Mouse (Mus musculus) limb, embryonic 11.5 days (tissue): ENCODE results near the gene Schip1. TPM values are rescaled to one million over a fixed set of nuclear protein-coding genes. Genes with fewer than 3 reads are reported as not detected.

Experiments
- ATAC-seq: fragments of 200-750 bp; cut with Nextera tagmentation; 2 replicates; pipeline ENCODE4 v1.8.0; 2017; ENCODE audit warnings: low read depth; ENCODE audit not compliant: insufficient number of reproducible peaks, low FRiP score, low TSS enrichment
- DNase-seq: peaks from one replicate; pipeline ENCODE4 v3.0.0-alpha.2; 2015; ENCODE audit warnings: low spot score
- H3K27ac ChIP-seq: fragments of 300-500 bp; sonication (generic); replicated peaks from 2 replicates; pipeline ENCODE4 v1.5.1; 2014; ENCODE audit warnings: low read depth, mild to moderate bottlenecking, low read length
- H3K27me3 ChIP-seq: fragments of 300-500 bp; sonication (generic); 2 replicates; pipeline ENCODE4 v1.6.1; 2014; ENCODE audit warnings: mild to moderate bottlenecking, low read length, mixed read lengths; ENCODE audit not compliant: control insufficient read depth, insufficient read depth
- H3K36me3 ChIP-seq: fragments of 300-500 bp; sonication (generic); 2 replicates; pipeline ENCODE4 v1.6.1; 2014; ENCODE audit warnings: mild to moderate bottlenecking, low read length, moderate library complexity, mixed read lengths; ENCODE audit not compliant: control insufficient read depth, insufficient read depth
- H3K4me1 ChIP-seq: fragments of 300-500 bp; sonication (generic); 2 replicates; pipeline ENCODE4 v1.6.1; 2014; ENCODE audit warnings: low read length, mixed read lengths; ENCODE audit not compliant: control insufficient read depth, insufficient read depth
- H3K4me2 ChIP-seq: fragments of 300-500 bp; sonication (generic); 2 replicates; pipeline ENCODE4 v1.6.1; 2014; ENCODE audit warnings: low read depth, mild to moderate bottlenecking, moderate library complexity; ENCODE audit not compliant: severe bottlenecking
- H3K4me3 ChIP-seq: fragments of 300-500 bp; sonication (generic); 2 replicates; pipeline ENCODE4 v1.5.1; 2014; ENCODE audit warnings: low read depth, low read length
- H3K9ac ChIP-seq: fragments of 300-500 bp; sonication (generic); 2 replicates; pipeline ENCODE4 v1.6.1; 2014; ENCODE audit warnings: mild to moderate bottlenecking, low read length
- H3K9me3 ChIP-seq: fragments of 300-500 bp; sonication (generic); 2 replicates; pipeline ENCODE4 v1.6.1; 2016; ENCODE audit warnings: low read length; ENCODE audit not compliant: control insufficient read depth
- WGBS: fragments of 180-500 bp; shearing (Covaris S2); extraction: QIAGEN DNeasy Blood & Tissue Kit; methylation state at CpG from one replicate; pipeline ENCODE4 v1.1.7; 2014; 5-methylcytosine and 5-hydroxymethylcytosine counted together
- polyA plus RNA-seq: library from polyadenylated mRNA; unstranded; fragments of >200 nt; fragmentation: Nextera tagmentation; extraction: Ambion mirVana; gene quantifications from 2 replicates; pipeline ENCODE4 v1.2.1, GENCODE M21; 2014

The Schip1 gene
- polyA plus RNA-seq, 1 experiment from 2014 or later = 34.9 TPM

- DNase-seq (no peak), ATAC-seq (no peak)
- H3K9me3 ChIP-seq = no peaks in the 10 kb centered on the region; the same call in 1 of the 2 replicates
- H3K36me3 ChIP-seq = no peaks in the 10 kb centered on the region
- 0 out of 2 replicates have a peak, but pooled peaks cover 4% of the 10 kb centered on the region for H3K4me1 ChIP-seq
- no peaks in the 10 kb centered on the region for H3K27me3 ChIP-seq
- H3K4me3 ChIP-seq = no peak overlapping the region
- WGBS = 72% methylated on average over 3 of the region's 3 CpGs
- no peak overlapping the region for H3K9ac ChIP-seq
- no peak overlapping the region for H3K4me2 ChIP-seq
- no peak overlapping the region for H3K27ac ChIP-seq
These were observed 471.5 kb downstream of the Schip1 start for GRCm38 (mm10) chr3:68536071-68536470.

- Histone ChIP-seq H3K4me1 (no peaks in the 10 kb centered on the region), H3K36me3 (no peaks in the 10 kb centered on the region), H3K4me3 (no peak overlapping the region), H3K27ac (no peak overlapping the region), H3K9ac (no peak overlapping the region), H3K27me3 (no peaks in the 10 kb centered on the region), H3K9me3 (no peaks in the 10 kb centered on the region; the same call in 1 of the 2 replicates), H3K4me2 (no peak overlapping the region)
- ATAC-seq (no peak), DNase-seq (no peak)
- 90% methylated on average over 8 of the region's 8 CpGs for WGBS
These were observed 477.1 kb downstream of the Schip1 start for GRCm38 (mm10) chr3:68541688-68542087.

GRCm38 (mm10) chr3:68542944-68543501 is 478.4 kb downstream of the Schip1 start:
- Histone ChIP-seq H3K4me3 (peak overlapping the region; percentile 15; the same call in 1 of the 2 replicates), H3K4me1 (no peaks in the 10 kb centered on the region), H3K27me3 (no peaks in the 10 kb centered on the region), H3K9me3 (no peaks in the 10 kb centered on the region), H3K36me3 (no peaks in the 10 kb centered on the region), H3K4me2 (peak overlapping the region; percentile 28; the same call in 1 of the 2 replicates), H3K9ac (no peak overlapping the region), H3K27ac (no peak overlapping the region)
- ATAC-seq (peak; percentile 57; the same call in 1 of the 2 replicates), DNase-seq (peak; percentile 59)
- WGBS = 2% methylated on average over 7 of the region's 7 CpGs

GRCm38 (mm10) chr3:68544811-68545210 is 480.2 kb downstream of the Schip1 start:
- no peaks in the 10 kb centered on the region for H3K36me3 ChIP-seq
- H3K27ac ChIP-seq = no peak overlapping the region
- H3K4me1 ChIP-seq = no peaks in the 10 kb centered on the region
- H3K4me2 ChIP-seq = no peak overlapping the region
- no peaks in the 10 kb centered on the region for H3K9me3 ChIP-seq
- DNase-seq (no peak), ATAC-seq (no peak)
- H3K9ac ChIP-seq = no peak overlapping the region
- H3K27me3 ChIP-seq = no peaks in the 10 kb centered on the region
- 78% methylated on average over 7 of the region's 7 CpGs for WGBS
- H3K4me3 ChIP-seq = no peak overlapping the region

DNA sequence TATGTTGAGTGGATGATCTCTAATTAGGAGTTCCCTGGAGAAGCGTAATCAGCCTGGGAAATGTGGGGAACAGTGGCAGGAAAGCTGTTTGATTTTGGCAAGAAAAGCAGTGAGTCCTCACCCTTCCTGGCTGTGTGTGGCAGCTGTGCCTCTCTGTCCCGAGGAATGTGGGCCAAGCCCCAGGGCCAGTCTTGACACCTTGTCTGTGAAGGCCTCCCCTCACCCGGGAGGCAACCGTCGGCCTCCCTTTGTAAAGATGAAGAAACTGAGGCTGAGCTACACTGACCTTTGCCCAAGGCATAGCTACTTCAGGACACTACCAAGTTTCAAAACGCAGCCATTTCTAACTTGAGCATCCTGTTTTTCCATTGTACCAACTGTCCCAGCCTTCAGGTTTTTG is 481.3 kb downstream of the Schip1 start:
- H3K9me3 ChIP-seq = no peaks in the 10 kb centered on the region
- H3K27ac ChIP-seq = no peak overlapping the region
- DNase-seq (no peak), ATAC-seq (no peak)
- no peak overlapping the region; the same call in 1 of the 2 replicates for H3K4me2 ChIP-seq
- 0 out of 2 replicates have a peak, but pooled peaks cover 2% of the 10 kb centered on the region for H3K4me1 ChIP-seq
- H3K36me3 ChIP-seq = no peaks in the 10 kb centered on the region
- H3K9ac ChIP-seq = no peak overlapping the region
- 57% methylated on average over 6 of the region's 6 CpGs for WGBS
- no peak overlapping the region for H3K4me3 ChIP-seq
- H3K27me3 ChIP-seq = no peaks in the 10 kb centered on the region

GRCm38 (mm10) chr3:68555087-68555662 is 490.6 kb downstream of the Schip1 start:
- H3K4me1 ChIP-seq = 0 out of 2 replicates have a peak, but pooled peaks cover 2% of the 10 kb centered on the region
- H3K4me2 ChIP-seq = no peak overlapping the region
- DNase-seq (no peak), ATAC-seq (no peak)
- H3K9ac ChIP-seq = no peak overlapping the region
- H3K4me3 ChIP-seq = no peak overlapping the region
- no peak overlapping the region for H3K27ac ChIP-seq
- H3K9me3 ChIP-seq = no peaks in the 10 kb centered on the region
- no peaks in the 10 kb centered on the region for H3K36me3 ChIP-seq
- H3K27me3 ChIP-seq = no peaks in the 10 kb centered on the region
- WGBS = 85% methylated on average over 4 of the region's 4 CpGs

DNA sequence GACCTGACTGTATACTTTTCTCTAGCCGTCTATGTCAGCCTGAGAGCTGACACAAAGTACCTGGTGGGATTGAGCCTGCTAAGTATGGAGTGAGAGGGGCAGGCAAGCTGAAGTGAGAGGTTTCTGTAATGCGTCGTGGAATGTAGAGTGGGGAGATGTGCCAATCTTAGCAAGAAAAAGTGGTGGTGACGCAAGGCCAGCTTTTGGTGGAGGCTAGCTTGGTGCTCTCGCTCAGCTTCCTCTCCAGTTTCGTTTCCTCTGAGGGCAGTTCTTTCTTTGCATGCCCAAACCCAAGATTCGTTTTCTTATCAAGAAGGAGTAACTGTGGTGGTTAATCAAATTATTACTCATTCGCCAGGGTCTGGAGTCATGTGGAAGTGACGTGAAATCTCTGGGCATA is 492.3 kb downstream of the Schip1 start:
- DNase-seq (no peak), ATAC-seq (no peak)
- H3K4me3 ChIP-seq = no peak overlapping the region
- no peak overlapping the region for H3K27ac ChIP-seq
- H3K9ac ChIP-seq = no peak overlapping the region
- no peak overlapping the region for H3K4me2 ChIP-seq
- H3K36me3 ChIP-seq = no peaks in the 10 kb centered on the region
- WGBS = 91% methylated on average over 9 of the region's 9 CpGs
- H3K27me3 ChIP-seq = no peaks in the 10 kb centered on the region
- no peaks in the 10 kb centered on the region for H3K4me1 ChIP-seq
- H3K9me3 ChIP-seq = no peaks in the 10 kb centered on the region

DNA sequence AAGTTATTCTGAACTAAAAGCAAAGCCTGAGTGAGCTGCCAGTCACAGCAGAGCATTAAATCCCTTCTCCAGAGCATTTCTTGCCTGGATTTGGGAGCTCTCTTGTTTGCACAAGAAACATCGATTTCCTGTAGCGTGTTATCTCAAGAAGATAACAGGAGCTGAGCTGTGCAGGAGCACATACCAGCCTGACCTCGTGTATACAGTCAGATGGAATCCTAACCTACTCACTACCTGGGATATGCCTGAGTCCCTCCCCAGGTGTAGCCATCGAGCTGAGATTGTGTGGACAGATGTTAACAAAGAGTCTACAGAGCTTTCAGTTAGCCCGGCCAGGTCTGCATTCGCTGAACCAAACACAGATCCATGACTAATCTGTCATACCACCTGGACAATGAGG is 494.1 kb downstream of the Schip1 start:
- WGBS = 88% methylated on average over 6 of the region's 6 CpGs
- Histone ChIP-seq H3K36me3 (no peaks in the 10 kb centered on the region), H3K9ac (no peak overlapping the region), H3K4me1 (no peaks in the 10 kb centered on the region), H3K27me3 (no peaks in the 10 kb centered on the region), H3K4me3 (no peak overlapping the region), H3K4me2 (no peak overlapping the region), H3K27ac (no peak overlapping the region), H3K9me3 (no peaks in the 10 kb centered on the region)
- ATAC-seq (no peak), DNase-seq (no peak)
